Mouse (Mus musculus) limb, embryonic 12.5 days (tissue): ENCODE measurements around the gene Sox21. TPM values are rescaled to one million over a fixed set of nuclear protein-coding genes. Genes with fewer than 3 reads are reported as not detected.

Experiments
- ATAC-seq: fragments of 200-750 bp; cut with Nextera tagmentation; 2 replicates; pipeline ENCODE4 v1.8.0; 2017; ENCODE audit warnings: low read depth, moderate TSS enrichment; ENCODE audit not compliant: insufficient number of reproducible peaks, insufficient read depth, low FRiP score, low TSS enrichment
- H3K27ac ChIP-seq: fragments of 300-500 bp; sonication (generic); 2 replicates; pipeline ENCODE4 v1.5.1; 2016; ENCODE audit warnings: mild to moderate bottlenecking, moderate library complexity
- H3K27me3 ChIP-seq: fragments of 300-500 bp; sonication (generic); 2 replicates; pipeline ENCODE4 v1.6.1; 2016; ENCODE audit warnings: mild to moderate bottlenecking, moderate library complexity
- H3K36me3 ChIP-seq: fragments of 300-500 bp; sonication (generic); 2 replicates; pipeline ENCODE4 v1.6.1; 2016; ENCODE audit warnings: mild to moderate bottlenecking, moderate library complexity
- H3K4me1 ChIP-seq: fragments of 300-500 bp; sonication (generic); replicated peaks from 2 replicates; pipeline ENCODE4 v1.6.1; 2016
- H3K4me2 ChIP-seq: fragments of 300-500 bp; sonication (generic); 2 replicates; pipeline ENCODE4 v1.6.1; 2016; ENCODE audit warnings: mild to moderate bottlenecking, moderate library complexity
- H3K4me3 ChIP-seq: fragments of 300-500 bp; sonication (generic); replicated peaks from 2 replicates; pipeline ENCODE4 v1.5.1; 2016; ENCODE audit warnings: mild to moderate bottlenecking
- H3K9ac ChIP-seq: fragments of 300-500 bp; sonication (generic); replicated peaks from 2 replicates; pipeline ENCODE4 v1.6.1; 2016; ENCODE audit warnings: mild to moderate bottlenecking, moderate library complexity
- H3K9me3 ChIP-seq: fragments of 300-500 bp; sonication (generic); 2 replicates; pipeline ENCODE4 v1.6.1; 2016; ENCODE audit warnings: mild to moderate bottlenecking, moderate library complexity
- WGBS: fragments of 180-500 bp; shearing (Covaris S2); methylation state at CpG from one replicate; pipeline ENCODE4 v1.1.7; 2016; 5-methylcytosine and 5-hydroxymethylcytosine counted together
- polyA plus RNA-seq: library from polyadenylated mRNA; unstranded; fragments of >200 nt; fragmentation: Nextera tagmentation; extraction: Ambion mirVana; gene quantifications from 2 replicates; pipeline ENCODE4 v1.2.1, GENCODE M21; 2016

Gene Sox21
- polyA plus RNA-seq, 1 experiment from 2014 or later: 0.51 TPM

- no peak overlapping the region for H3K9ac ChIP-seq
- no peak overlapping the region for H3K27ac ChIP-seq
- ATAC-seq: no peak
- H3K9me3 ChIP-seq: peaks cover 3% of the 10 kb centered on the region; the same call in 1 of the 2 replicates
- peaks cover 72% of the 10 kb centered on the region for H3K27me3 ChIP-seq
- H3K36me3 ChIP-seq: no peaks in the 10 kb centered on the region
- 11% methylated on average over 6 of the region's 6 CpGs for WGBS
- no peak overlapping the region for H3K4me2 ChIP-seq
- no peak overlapping the region for H3K4me3 ChIP-seq
- peaks cover 29% of the 10 kb centered on the region for H3K4me1 ChIP-seq
Observed at GRCm38 (mm10) chr14:118237786-118238185, 956 bp upstream of the Sox21 start.

DNA sequence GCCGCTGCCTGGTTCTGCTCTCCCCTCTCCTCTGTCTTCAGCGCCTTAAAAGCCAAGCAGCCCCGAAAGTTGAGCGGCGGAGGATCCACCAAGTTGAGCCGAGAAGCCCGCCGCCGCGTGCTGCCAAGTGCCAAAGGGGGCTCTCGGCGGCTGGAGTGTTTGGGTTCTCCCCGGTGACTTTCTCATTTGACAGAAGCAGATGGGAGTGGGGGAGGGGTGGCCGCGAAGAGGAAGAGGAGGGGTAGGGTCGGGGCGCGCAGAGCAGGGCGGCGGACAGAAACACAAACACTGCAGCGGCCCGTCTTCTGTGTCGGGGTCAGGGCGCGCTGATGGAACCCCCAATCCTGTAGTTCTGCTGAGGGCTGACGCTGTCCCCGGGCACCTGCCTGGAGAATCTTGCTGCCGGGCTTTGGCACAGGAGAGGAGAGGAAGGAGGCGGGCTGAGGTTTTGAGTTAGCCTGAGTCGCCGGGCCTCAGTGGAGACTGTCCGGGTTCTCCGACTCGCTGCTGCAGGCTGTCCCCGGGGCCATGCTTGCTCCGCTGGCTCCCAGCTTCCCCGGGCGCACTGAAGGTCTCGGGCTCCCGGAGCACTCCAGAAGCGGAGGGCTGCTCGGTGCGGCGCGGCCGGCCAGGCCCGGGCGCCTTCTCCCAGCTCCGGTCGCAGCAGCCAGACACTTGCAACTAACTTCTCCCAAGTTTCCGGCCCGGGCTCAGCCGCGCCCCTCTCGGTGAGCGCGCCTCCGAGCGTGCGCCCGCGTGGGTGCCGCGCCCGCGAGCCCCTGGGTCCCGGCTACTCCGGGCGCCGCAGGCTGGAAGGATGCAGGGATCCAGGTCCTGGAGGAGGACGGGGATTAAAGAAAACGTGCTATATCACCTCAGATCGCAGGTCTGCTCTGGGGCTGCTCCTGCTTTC, 601 bp downstream of the Sox21 start:
- no peaks in the 10 kb centered on the region for H3K9me3 ChIP-seq
- peaks cover 87% of the 10 kb centered on the region for H3K27me3 ChIP-seq
- H3K4me2 ChIP-seq: peak overlapping the region; percentile 88
- peaks cover 29% of the 10 kb centered on the region for H3K4me1 ChIP-seq
- ATAC-seq: peak; percentile 38
- H3K9ac ChIP-seq: peak overlapping the region; percentile 34
- no peak overlapping the region for H3K27ac ChIP-seq
- peak overlapping the region; percentile 49 for H3K4me3 ChIP-seq
- 0% methylated on average over 73 of the region's 73 CpGs for WGBS
- no peaks in the 10 kb centered on the region for H3K36me3 ChIP-seq

DNA sequence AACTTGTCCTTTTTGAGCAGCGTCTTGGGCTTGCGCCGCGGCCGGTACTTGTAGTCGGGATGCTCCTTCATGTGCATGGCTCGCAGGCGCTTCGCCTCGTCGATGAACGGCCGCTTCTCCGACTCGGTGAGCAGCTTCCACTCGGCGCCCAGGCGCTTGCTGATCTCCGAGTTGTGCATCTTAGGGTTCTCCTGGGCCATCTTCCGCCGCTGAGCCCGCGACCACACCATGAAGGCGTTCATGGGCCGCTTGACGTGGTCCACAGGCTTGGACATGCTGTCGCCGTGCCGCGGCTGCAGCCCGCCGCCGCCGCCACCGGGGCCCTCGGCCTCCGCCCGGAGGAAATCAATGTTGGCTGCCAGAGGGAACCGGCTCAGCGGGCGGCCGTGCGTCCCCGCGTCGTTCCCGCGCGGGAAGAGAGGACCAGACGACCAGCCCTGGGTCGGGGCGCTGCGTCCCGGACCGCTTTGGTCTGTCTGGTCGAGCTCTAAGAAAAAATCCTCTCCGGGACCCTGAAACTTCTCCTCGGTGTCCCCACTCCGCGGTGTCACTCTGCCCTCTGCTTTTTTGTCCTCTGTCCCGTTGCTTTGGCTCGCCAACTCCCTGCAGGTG, 1.4 kb downstream of the Sox21 start:
- Histone ChIP-seq H3K4me3 (peak overlapping the region; percentile 49), H3K4me1 (peaks cover 33% of the 10 kb centered on the region), H3K9ac (peak overlapping the region; percentile 40; the same call in 1 of the 2 replicates)

DNA sequence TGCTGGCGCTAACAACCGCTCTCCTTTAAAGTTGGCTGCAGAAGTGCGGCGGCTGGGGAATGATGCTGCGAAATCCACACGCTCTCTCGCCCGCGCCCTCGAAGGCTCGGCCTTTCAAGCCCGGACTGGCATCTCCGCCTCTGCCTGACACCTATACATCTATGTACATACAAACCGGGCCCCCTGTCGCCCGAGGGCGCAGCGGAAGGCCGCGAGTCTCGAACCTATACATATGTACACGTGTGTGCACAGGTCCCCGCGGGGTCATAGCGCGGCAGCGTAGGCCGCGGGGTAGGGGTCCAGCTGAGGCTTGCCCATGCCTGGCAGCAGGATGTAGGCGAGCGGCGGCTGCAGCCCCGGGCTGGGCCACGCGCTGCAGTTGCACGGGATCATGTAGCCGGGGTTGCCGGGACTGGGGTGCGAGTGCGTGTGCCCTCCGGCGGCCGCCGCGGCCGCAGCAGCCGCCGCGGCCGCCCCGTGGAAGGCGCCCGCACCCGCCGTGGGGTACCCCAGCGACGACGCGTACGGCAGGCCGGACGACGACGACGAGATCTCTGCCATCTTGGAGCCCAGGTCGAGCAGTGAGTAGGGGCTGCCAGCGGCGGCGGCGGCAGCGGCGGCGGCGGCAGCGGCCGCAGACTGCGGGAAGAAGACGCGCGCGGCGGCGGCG, 2.2 kb downstream of the Sox21 start:
- peak overlapping the region; percentile 40; the same call in 1 of the 2 replicates for H3K9ac ChIP-seq
- no peaks in the 10 kb centered on the region for H3K9me3 ChIP-seq
- 0 out of 2 replicates have a peak, but pooled peaks have one; percentile 21 for ATAC-seq
- peaks cover 86% of the 10 kb centered on the region for H3K27me3 ChIP-seq
- no peaks in the 10 kb centered on the region for H3K36me3 ChIP-seq
- under 1% methylated on average over 73 of the region's 84 CpGs for WGBS
- H3K4me2 ChIP-seq: peak overlapping the region; percentile 88
- peaks cover 33% of the 10 kb centered on the region for H3K4me1 ChIP-seq
- no peak overlapping the region for H3K27ac ChIP-seq
- H3K4me3 ChIP-seq: peak overlapping the region; percentile 49

More for the DNA sequence above, 1.4 kb downstream of the Sox21 start:
- H3K36me3 ChIP-seq: no peaks in the 10 kb centered on the region
- peaks cover 86% of the 10 kb centered on the region for H3K27me3 ChIP-seq
- no peak overlapping the region for H3K27ac ChIP-seq
- peak overlapping the region; percentile 88 for H3K4me2 ChIP-seq
- WGBS: under 1% methylated on average over 62 of the region's 62 CpGs
- no peak for ATAC-seq
- H3K9me3 ChIP-seq: no peaks in the 10 kb centered on the region

- Histone ChIP-seq H3K27me3 (peaks cover 86% of the 10 kb centered on the region), H3K4me2 (peak overlapping the region; percentile 88), H3K4me3 (peak overlapping the region; percentile 49), H3K36me3 (no peaks in the 10 kb centered on the region), H3K27ac (no peak overlapping the region), H3K4me1 (peaks cover 33% of the 10 kb centered on the region), H3K9me3 (no peaks in the 10 kb centered on the region), H3K9ac (no peak overlapping the region)
- whole genome bisulfite sequencing: 2% methylated on average over 26 of the region's 26 CpGs
- no peak for ATAC-seq
Observed at GRCm38 (mm10) chr14:118233786-118234540, 2.9 kb downstream of the Sox21 start.

GRCm38 (mm10) chr14:118232381-118232970, 4.4 kb downstream of the Sox21 start:
- H3K27ac ChIP-seq: no peak overlapping the region
- H3K9ac ChIP-seq: no peak overlapping the region
- H3K4me3 ChIP-seq: no peak overlapping the region
- peaks cover 40% of the 10 kb centered on the region for H3K4me1 ChIP-seq
- H3K9me3 ChIP-seq: no peaks in the 10 kb centered on the region
- no peaks in the 10 kb centered on the region for H3K36me3 ChIP-seq
- 3% methylated on average over 8 of the region's 8 CpGs for WGBS
- peaks cover 90% of the 10 kb centered on the region for H3K27me3 ChIP-seq
- no peak for ATAC-seq
- H3K4me2 ChIP-seq: no peak overlapping the region

DNA sequence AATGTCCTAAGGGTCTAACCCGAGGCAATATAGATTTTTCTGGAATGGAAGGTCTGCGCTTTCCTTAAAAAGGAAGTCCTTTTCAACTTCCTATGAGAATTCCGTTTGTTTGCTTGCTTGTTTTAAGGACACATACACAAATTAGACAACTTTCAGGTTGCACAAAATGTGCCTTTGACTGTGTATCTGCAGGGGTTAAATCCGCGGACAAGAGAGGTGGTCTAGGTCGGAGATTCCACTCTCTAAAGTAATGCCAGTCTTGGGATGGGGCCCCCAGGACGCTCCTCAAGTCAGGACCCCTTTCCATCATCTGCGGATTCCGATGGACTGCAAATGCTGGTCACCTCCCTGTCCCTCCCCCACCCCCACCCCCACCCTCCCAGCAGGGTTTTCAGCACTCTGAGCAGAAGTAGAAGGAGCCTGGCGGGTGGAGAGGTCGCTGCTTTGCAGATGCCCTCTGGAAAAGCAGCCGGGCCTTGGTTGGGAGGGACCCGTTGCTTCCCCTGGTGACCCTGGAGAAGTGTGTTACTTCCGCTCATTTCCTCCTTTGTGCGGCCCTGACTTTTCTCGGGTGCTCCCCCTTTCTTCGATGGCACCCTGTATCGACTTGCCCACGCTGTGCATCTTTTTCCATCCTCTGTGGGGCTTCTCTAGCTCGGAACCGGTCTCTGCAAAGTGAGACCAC, 10.2 kb downstream of the Sox21 start:
- no peak overlapping the region for H3K4me2 ChIP-seq
- H3K27me3 ChIP-seq: peaks cover 98% of the 10 kb centered on the region
- H3K36me3 ChIP-seq: no peaks in the 10 kb centered on the region
- no peak overlapping the region for H3K9ac ChIP-seq
- no peak overlapping the region for H3K27ac ChIP-seq
- no peak for ATAC-seq
- H3K4me1 ChIP-seq: peaks cover 23% of the 10 kb centered on the region
- no peaks in the 10 kb centered on the region for H3K9me3 ChIP-seq
- under 1% methylated on average over 21 of the region's 21 CpGs for WGBS
- H3K4me3 ChIP-seq: no peak overlapping the region

DNA sequence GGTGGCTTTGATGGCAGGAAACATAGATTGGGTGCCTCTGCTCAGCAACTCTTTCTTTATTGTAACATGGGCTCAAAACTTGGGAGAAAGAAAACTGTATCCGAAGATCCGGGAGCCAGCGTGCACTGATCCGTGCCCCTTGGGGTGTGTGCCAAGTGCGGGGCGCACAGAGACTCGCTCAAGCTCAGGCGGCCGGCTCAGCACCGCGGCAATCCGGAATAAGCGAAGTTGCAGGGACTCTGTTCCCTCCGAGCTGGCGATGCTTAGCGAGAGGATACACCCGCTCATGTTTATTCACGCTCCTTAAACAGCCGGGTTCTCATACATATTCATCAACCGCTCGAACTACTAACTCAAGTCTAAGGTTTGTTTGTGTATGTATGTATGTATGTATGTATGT, 10.9 kb downstream of the Sox21 start:
- H3K9ac ChIP-seq: no peak overlapping the region
- WGBS: under 1% methylated on average over 21 of the region's 21 CpGs
- H3K27me3 ChIP-seq: peaks cover 95% of the 10 kb centered on the region
- no peak overlapping the region; the same call in 1 of the 2 replicates for H3K4me2 ChIP-seq
- no peak overlapping the region; the same call in 1 of the 2 replicates for H3K4me3 ChIP-seq
- ATAC-seq: 0 out of 2 replicates have a peak, but pooled peaks have one; percentile 30
- H3K9me3 ChIP-seq: peaks cover 2% of the 10 kb centered on the region; the same call in 1 of the 2 replicates
- peaks cover 19% of the 10 kb centered on the region; the same call in 1 of the 2 replicates for H3K4me1 ChIP-seq
- no peak overlapping the region for H3K27ac ChIP-seq
- no peaks in the 10 kb centered on the region for H3K36me3 ChIP-seq

- ATAC-seq: no peak
- no peak overlapping the region for H3K4me3 ChIP-seq
- H3K4me1 ChIP-seq: peaks cover 19% of the 10 kb centered on the region; the same call in 1 of the 2 replicates
- no peak overlapping the region for H3K4me2 ChIP-seq
- H3K27me3 ChIP-seq: peaks cover 89% of the 10 kb centered on the region
- H3K36me3 ChIP-seq: no peaks in the 10 kb centered on the region
- no peak overlapping the region for H3K27ac ChIP-seq
- H3K9me3 ChIP-seq: peaks cover 3% of the 10 kb centered on the region; the same call in 1 of the 2 replicates
- 4% methylated on average over 16 of the region's 16 CpGs for WGBS
- H3K9ac ChIP-seq: no peak overlapping the region
Observed at GRCm38 (mm10) chr14:118225061-118225743, 11.6 kb downstream of the Sox21 start.
